Mouse (Mus musculus) heart, adult 2 months (tissue): ENCODE measurements around the gene Cib1. TPM values are rescaled to one million over a fixed set of nuclear protein-coding genes. Genes with fewer than 3 reads are reported as not detected.
A peak's percentile ranks its signal among the peaks of the same experiment; 100 is the strongest.

Source experiments
- DNase-seq, 2 experiments: peaks; one replicate each; pipeline ENCODE4 v3.0.0; 2021
- H3K27ac ChIP-seq: fragments of 200-600 bp; 2 replicates; pipeline ENCODE4 v1.8.1; 2022
- H3K27me3 ChIP-seq: fragments of 200-500 bp; 2 replicates; pipeline ENCODE4 v1.6.1; 2012; ENCODE audit warnings: mild to moderate bottlenecking, low read length, inconsistent platforms, mixed read lengths; ENCODE audit not compliant: control insufficient read depth, insufficient read depth
- H3K36me3 ChIP-seq: fragments of 200-500 bp; 2 replicates; pipeline ENCODE4 v1.6.1; 2012; ENCODE audit warnings: low read length, inconsistent platforms; ENCODE audit not compliant: control insufficient read depth, insufficient read depth
- H3K4me1 ChIP-seq: fragments of 200-500 bp; 2 replicates; pipeline ENCODE4 v1.6.1; 2011; ENCODE audit warnings: low read length; ENCODE audit not compliant: control insufficient read depth, insufficient read depth
- H3K4me3 ChIP-seq: fragments of 200-600 bp; 2 replicates; pipeline ENCODE4 v1.8.1; 2022
- H3K79me2 ChIP-seq: fragments of 200-500 bp; replicated peaks from 2 replicates; pipeline ENCODE4 v1.6.1; 2012; ENCODE audit warnings: mild to moderate bottlenecking, inconsistent platforms, low read length, moderate library complexity, mixed read lengths; ENCODE audit not compliant: control insufficient read depth, insufficient read depth
- H3K9ac ChIP-seq: fragments of 200-500 bp; 2 replicates; pipeline ENCODE4 v1.6.1; 2012; ENCODE audit warnings: low read depth, mild to moderate bottlenecking, control low read depth, inconsistent platforms, low read length, mixed read lengths
- CTCF ChIP-seq: fragments of 200-600 bp; IDR thresholded peaks from 2 replicates; pipeline ENCODE4 v1.8.1; 2022; ENCODE audit warnings: antibody characterized with exemption, mild to moderate bottlenecking, moderate library complexity
- EP300 ChIP-seq: fragments of 200-500 bp; IDR thresholded peaks from 2 replicates; pipeline ENCODE4 v1.6.1; 2011; ENCODE audit warnings: low read depth, low read length, control low read depth; ENCODE audit not compliant: insufficient read depth
- POLR2A ChIP-seq: fragments of 200-500 bp; IDR thresholded peaks from 2 replicates; pipeline ENCODE4 v1.6.1; 2011; ENCODE audit warnings: mild to moderate bottlenecking, low read depth, low read length, control low read depth; ENCODE audit not compliant: insufficient read depth
- WGBS: fragments of 180-500 bp; shearing (Covaris S2); methylation state at CpG from one replicate; pipeline ENCODE4 v1.1.7; 2018; 5-methylcytosine and 5-hydroxymethylcytosine counted together
- intact Hi-C: fragments of 180-260 bp; cut with DNase I; formaldehyde crosslinking; loops from one replicate; pipeline ENCODE4 v1.15.1; 2025
- long read RNA-seq: library from polyadenylated mRNA; stranded (forward); transcript quantifications from one replicate; pipeline ENCODE4 v2.0.0, GENCODE M21; 2021
- polyA plus RNA-seq: library from polyadenylated mRNA; depleted of rRNA; stranded (reverse); fragments of >200 nt; gene quantifications from 2 replicates; pipeline ENCODE4 v1.2.3, GENCODE M21; 2012; rRNA removed
- total RNA-seq, 2 experiments: library from RNA; stranded (reverse); gene quantifications; 2 replicates each; pipeline ENCODE4 v1.2.3; 2021

Cib1 gene
- total RNA-seq (10 to 100 TPM; 14.1 to 16.1 TPM), polyA plus RNA-seq (35.1 and 38.4 TPM in 2 replicates)
- long read RNA-seq, transcript Cib1-201 (7 exons, 1,047 nt), result major isoform, 12 of 19 reads
- long read RNA-seq, partial matches to known transcripts, result 2 of 19 reads
- long read RNA-seq, other reads (novel, unspliced or antisense), result 5 of 19 reads

DNA sequence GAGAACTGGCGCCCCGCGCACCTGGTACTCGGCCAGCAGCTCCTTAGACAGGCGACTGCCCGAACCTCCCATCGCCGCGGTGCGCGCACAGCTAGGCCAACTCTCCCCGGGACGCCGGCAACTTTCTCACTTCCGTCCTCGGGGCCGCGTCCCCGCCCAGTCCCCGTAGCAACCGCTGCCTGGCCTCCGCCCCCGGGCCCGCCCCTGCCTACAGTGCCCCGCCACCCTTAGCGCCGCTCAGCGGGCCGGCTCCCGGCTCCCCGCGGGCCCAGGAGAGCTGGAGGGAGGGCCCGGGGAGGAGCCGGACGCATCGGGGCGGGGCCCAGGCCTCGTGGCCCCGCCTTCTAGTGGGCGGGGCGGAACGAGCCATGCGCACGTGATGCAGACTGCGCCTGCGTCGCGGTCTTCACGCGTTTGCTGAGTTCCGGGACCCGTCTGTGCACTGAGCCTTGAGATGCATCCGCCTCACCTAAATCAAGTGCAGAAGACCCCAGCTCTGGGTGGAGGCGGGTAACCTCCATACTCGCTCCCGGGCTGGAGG lies at the start of gene Cib1, which contains the start of gene Gdpgp1:
Gene Cib1 (minus strand): TSS at position 325 of the 541 bp plus-strand sequence.
Gene Gdpgp1 (plus strand): TSS at position 377 of the 541 bp plus-strand sequence.
- Histone ChIP-seq H3K27ac (peak within 1 kb of the TSS; percentile 69), H3K36me3 (no peaks in the 10 kb centered on the region), H3K9ac (peak within 1 kb of the TSS; percentile 71), H3K4me3 (peak within 1 kb of the TSS; percentile 83), H3K27me3 (no peaks in the 10 kb centered on the region), H3K4me1 (peaks cover 2% of the 10 kb centered on the region; the same call in 1 of the 2 replicates), H3K79me2 (no peaks in the 10 kb centered on the region; the same call in 1 of the 2 replicates)
- no peak for TF ChIP-seq CTCF
- peak; percentile 85 for TF ChIP-seq POLR2A
- TF ChIP-seq EP300, result peak; percentile 50; the same call in 1 of the 2 replicates
- intact Hi-C loops, result loop anchor here (1.0 to 2.0 kb wide), 3 partner anchors 14 to 62 kb away; partner anchors contain the start of genes Prc1 and Ttll13
- peak; percentile 99 for DNase-seq
- 1% methylated on average over 40 of the region's 56 CpGs for WGBS

DNA sequence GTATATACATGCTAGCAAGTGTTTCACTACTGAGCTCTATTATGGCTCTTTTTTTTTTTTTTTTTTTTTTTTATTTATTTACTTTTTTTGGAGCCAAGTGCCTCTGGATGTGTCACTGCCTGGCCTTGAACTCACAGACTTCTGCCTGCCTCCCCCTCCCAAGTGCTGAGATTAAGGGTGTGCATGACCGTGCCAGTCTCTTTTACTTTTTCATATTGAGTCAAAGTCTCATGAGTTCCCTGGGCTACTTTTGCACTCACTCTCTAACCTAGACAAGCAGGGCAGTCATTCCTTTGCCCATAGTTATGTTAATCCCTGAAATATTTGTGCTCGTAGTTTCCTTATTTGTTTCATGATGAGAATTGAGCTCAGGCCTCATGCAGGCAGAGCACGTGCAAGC lies 49.0 kb upstream of the Cib1 start:
- 92% methylated on average over 3 of the region's 3 CpGs for WGBS
- no peaks in the 10 kb centered on the region for H3K36me3 ChIP-seq

DNA sequence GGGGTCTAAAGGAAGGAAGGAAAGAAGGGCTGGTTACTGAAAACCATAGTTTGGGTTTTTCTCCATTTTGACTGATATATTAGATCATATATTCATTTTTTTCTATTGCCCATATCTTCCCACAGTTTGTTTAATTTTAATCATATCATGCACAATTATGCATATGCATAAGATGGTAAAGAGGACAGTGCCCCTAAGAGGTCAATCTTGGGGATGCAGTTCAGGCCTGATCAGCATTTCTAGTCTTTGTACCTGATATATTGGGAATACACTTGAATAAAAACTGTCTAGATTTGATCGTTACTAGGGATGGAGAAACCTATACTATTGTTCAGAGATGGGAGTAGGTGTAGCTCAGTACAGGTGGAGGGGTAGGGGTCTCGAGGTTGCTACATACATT lies 48.4 kb upstream of the Cib1 start:
- WGBS, result 85% methylated on average over 2 of the region's 2 CpGs
- Histone ChIP-seq H3K4me1 (no peaks in the 10 kb centered on the region), H3K27me3 (no peaks in the 10 kb centered on the region), H3K36me3 (no peaks in the 10 kb centered on the region), H3K4me3 (no peak overlapping the region), H3K79me2 (no peaks in the 10 kb centered on the region), H3K9ac (no peak overlapping the region), H3K27ac (no peak overlapping the region)
- no peak for TF ChIP-seq EP300
- no peak for TF ChIP-seq POLR2A
- TF ChIP-seq CTCF, result peak; percentile 32
- intact Hi-C loops, result no loop called here
- DNase-seq, result no peak

More for the DNA sequence above, 49.0 kb upstream of the Cib1 start:
- no peak overlapping the region for H3K27ac ChIP-seq
- no peaks in the 10 kb centered on the region for H3K27me3 ChIP-seq
- no peaks in the 10 kb centered on the region for H3K4me1 ChIP-seq
- DNase-seq, result no peak
- no peak overlapping the region for H3K4me3 ChIP-seq
- no peak overlapping the region for H3K9ac ChIP-seq
- H3K79me2 ChIP-seq, result no peaks in the 10 kb centered on the region
- intact Hi-C loops, result no loop called here
- no peak for TF ChIP-seq EP300
- TF ChIP-seq POLR2A, result no peak
- TF ChIP-seq CTCF, result no peak

DNA sequence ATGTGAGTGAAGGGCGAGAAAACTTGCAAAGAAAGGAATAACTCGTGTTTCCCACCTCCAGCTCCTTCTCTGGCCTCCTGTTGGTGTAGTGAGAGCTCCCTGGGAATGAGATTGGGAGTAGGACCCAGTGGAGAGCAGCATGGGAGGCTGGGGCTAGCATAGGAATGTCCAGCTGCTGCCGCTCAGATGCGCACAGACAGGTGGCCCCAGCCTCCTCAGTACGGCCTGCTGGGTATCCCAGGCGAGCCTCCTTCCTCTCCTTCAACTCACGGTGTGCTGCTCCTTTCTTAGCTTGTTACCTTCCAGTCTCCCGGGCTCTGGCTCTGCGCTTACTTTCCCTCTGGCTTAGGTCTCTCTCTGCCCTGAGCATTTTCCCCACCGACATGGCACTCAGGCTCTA lies 47.4 kb upstream of the Cib1 start:
- 87% methylated on average over 10 of the region's 10 CpGs for WGBS
- no peaks in the 10 kb centered on the region for H3K4me1 ChIP-seq
- intact Hi-C loops, result no loop called here
- H3K79me2 ChIP-seq, result no peaks in the 10 kb centered on the region
- no peak for DNase-seq
- no peak overlapping the region for H3K27ac ChIP-seq
- H3K36me3 ChIP-seq, result no peaks in the 10 kb centered on the region
- H3K27me3 ChIP-seq, result no peaks in the 10 kb centered on the region
- no peak overlapping the region for H3K9ac ChIP-seq
- H3K4me3 ChIP-seq, result no peak overlapping the region
- no peak for TF ChIP-seq POLR2A
- no peak for TF ChIP-seq EP300
- no peak for TF ChIP-seq CTCF

DNA sequence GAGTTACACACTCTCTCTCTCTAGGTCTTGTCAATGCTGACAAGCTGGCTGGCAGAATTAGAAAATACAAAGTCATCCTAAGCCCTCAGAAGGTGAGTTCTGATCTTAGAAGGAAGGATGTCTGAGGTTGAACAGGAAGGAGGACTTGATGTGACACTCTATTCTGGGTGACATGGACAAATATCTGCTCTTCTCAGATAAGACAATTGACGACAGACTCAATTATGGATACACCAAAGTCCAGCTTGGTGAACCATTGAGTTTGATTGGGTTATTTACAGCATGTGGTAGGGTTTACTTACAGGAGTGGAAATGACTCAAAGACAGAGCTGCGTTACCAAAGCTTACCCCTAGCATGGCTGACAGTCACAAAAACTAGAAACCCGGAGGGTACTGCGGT lies 43.8 kb upstream of the Cib1 start:
- 93% methylated on average over 4 of the region's 4 CpGs for WGBS
- no peaks in the 10 kb centered on the region for H3K36me3 ChIP-seq
- no peak for DNase-seq

DNA sequence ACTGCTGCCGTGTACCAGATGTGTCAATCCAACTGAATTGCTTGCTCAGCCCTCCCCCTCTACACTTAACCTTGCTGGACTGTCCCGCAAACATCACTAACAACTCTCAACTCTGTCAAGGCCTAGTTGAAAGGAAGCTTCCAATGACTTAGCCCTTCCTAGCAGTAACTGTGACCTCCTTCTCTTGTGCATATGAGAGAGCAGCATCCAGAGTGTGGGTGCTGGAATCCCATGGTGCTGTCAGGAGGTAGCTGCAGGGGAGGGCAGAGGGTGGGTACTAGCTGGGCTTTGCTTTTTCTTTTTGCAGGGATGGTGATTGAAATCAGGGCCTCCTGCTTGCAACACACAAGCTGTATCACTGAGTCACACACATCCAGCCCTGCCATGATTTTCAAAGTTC lies 40.8 kb upstream of the Cib1 start:
- no peak overlapping the region for H3K27ac ChIP-seq
- H3K4me3 ChIP-seq, result no peak overlapping the region
- 87% methylated on average over 2 of the region's 2 CpGs for WGBS
- intact Hi-C loops, result no loop called here
- DNase-seq, result no peak
- H3K79me2 ChIP-seq, result no peaks in the 10 kb centered on the region
- H3K9ac ChIP-seq, result no peak overlapping the region
- no peak for TF ChIP-seq CTCF
- TF ChIP-seq POLR2A, result no peak
- no peak for TF ChIP-seq EP300
- no peaks in the 10 kb centered on the region for H3K36me3 ChIP-seq
- H3K4me1 ChIP-seq, result peaks cover 2% of the 10 kb centered on the region
- H3K27me3 ChIP-seq, result no peaks in the 10 kb centered on the region

More for the DNA sequence above, 43.8 kb upstream of the Cib1 start:
- TF ChIP-seq EP300 (no peak), CTCF (no peak), POLR2A (no peak)
- H3K27ac ChIP-seq, result no peak overlapping the region
- H3K4me3 ChIP-seq, result no peak overlapping the region
- H3K79me2 ChIP-seq, result no peaks in the 10 kb centered on the region
- intact Hi-C loops, result no loop called here
- H3K9ac ChIP-seq, result no peak overlapping the region
- no peaks in the 10 kb centered on the region for H3K4me1 ChIP-seq
- H3K27me3 ChIP-seq, result no peaks in the 10 kb centered on the region
